Mouse (Mus musculus): ENCODE measurements around the gene Ciapin1. TPM values are rescaled to one million over a fixed set of nuclear protein-coding genes. Genes with fewer than 3 reads are reported as not detected.

The Ciapin1 gene
- polyA plus RNA-seq, 1 experiment from 2014 or later = 112 TPM

GRCm38 (mm10) chr8:94783890-94784289 is 54.3 kb downstream of the Ciapin1 start:
- ATAC-seq (replicated peaks; ENCODE audit: low FRiP score, low read depth) = no peak
- H3K36me3 ChIP-seq (ENCODE audit: insufficient read depth, low read length) = no peaks in the 10 kb centered on the region
- no peaks in the 10 kb centered on the region for H3K27me3 ChIP-seq (ENCODE audit: insufficient read depth, low read length)
- DNase-seq (ENCODE audit: low spot score) = no peak
- no peak overlapping the region for H3K9ac ChIP-seq (ENCODE audit: low read depth, low read length)
- no peak overlapping the region for H3K4me2 ChIP-seq (ENCODE audit: low read length)
- no peaks in the 10 kb centered on the region for H3K9me3 ChIP-seq (replicated peaks; ENCODE audit: low read length)
- H3K4me3 ChIP-seq (replicated peaks; ENCODE audit: low read depth, low read length) = no peak overlapping the region
- no peak for TF ChIP-seq CTCF (IDR thresholded peaks at IDR 0.05; ENCODE audit: low read depth)
- H3K27ac ChIP-seq = no peak overlapping the region
- 60% methylated on average over 4 of the region's 4 CpGs for WGBS
- H3K4me1 ChIP-seq (replicated peaks; ENCODE audit: insufficient read depth, low read length) = peaks cover 20% of the 10 kb centered on the region

- H3K4me3 ChIP-seq (replicated peaks; ENCODE audit: low read depth, low read length) = no peak overlapping the region
- peak overlapping the region; percentile 8; the same call in 1 of the 2 replicates for H3K4me2 ChIP-seq (ENCODE audit: low read length)
- H3K4me1 ChIP-seq (replicated peaks; ENCODE audit: insufficient read depth, low read length) = peaks cover 27% of the 10 kb centered on the region
- ATAC-seq (replicated peaks; ENCODE audit: low FRiP score, low read depth) (peak; percentile 92), DNase-seq (ENCODE audit: low spot score) (peak; percentile 64)
- H3K36me3 ChIP-seq (ENCODE audit: insufficient read depth, low read length) = no peaks in the 10 kb centered on the region
- H3K9me3 ChIP-seq (replicated peaks; ENCODE audit: low read length) = no peaks in the 10 kb centered on the region
- peak overlapping the region; percentile 66; the same call in 1 of the 2 replicates for H3K27ac ChIP-seq
- no peak for TF ChIP-seq CTCF (IDR thresholded peaks at IDR 0.05; ENCODE audit: low read depth)
- WGBS = 6% methylated on average over 11 of the region's 11 CpGs
- no peaks in the 10 kb centered on the region for H3K27me3 ChIP-seq (ENCODE audit: insufficient read depth, low read length)
- no peak overlapping the region for H3K9ac ChIP-seq (ENCODE audit: low read depth, low read length)
These were observed 56.3 kb downstream of the Ciapin1 start for GRCm38 (mm10) chr8:94781838-94782235.

GRCm38 (mm10) chr8:94781155-94781837 is 56.9 kb downstream of the Ciapin1 start:
- Histone ChIP-seq H3K36me3 (ENCODE audit: insufficient read depth, low read length) (no peaks in the 10 kb centered on the region), H3K4me1 (replicated peaks; ENCODE audit: insufficient read depth, low read length) (peaks cover 27% of the 10 kb centered on the region), H3K9me3 (replicated peaks; ENCODE audit: low read length) (no peaks in the 10 kb centered on the region), H3K27ac (peak overlapping the region; percentile 66), H3K9ac (ENCODE audit: low read depth, low read length) (no peak overlapping the region), H3K4me2 (ENCODE audit: low read length) (no peak overlapping the region), H3K27me3 (ENCODE audit: insufficient read depth, low read length) (no peaks in the 10 kb centered on the region), H3K4me3 (replicated peaks; ENCODE audit: low read depth, low read length) (no peak overlapping the region)
- no peak; the same call in 1 of the 2 replicates for ATAC-seq (replicated peaks; ENCODE audit: low FRiP score, low read depth)
- TF ChIP-seq CTCF (IDR thresholded peaks at IDR 0.05; ENCODE audit: low read depth) = no peak
- WGBS = 54% methylated on average over 7 of the region's 7 CpGs
- no peak for DNase-seq (ENCODE audit: low spot score)

- Histone ChIP-seq H3K9ac (ENCODE audit: low read depth, low read length) (no peak overlapping the region), H3K36me3 (ENCODE audit: insufficient read depth, low read length) (no peaks in the 10 kb centered on the region), H3K4me2 (ENCODE audit: low read length) (no peak overlapping the region), H3K4me3 (replicated peaks; ENCODE audit: low read depth, low read length) (no peak overlapping the region), H3K27me3 (ENCODE audit: insufficient read depth, low read length) (no peaks in the 10 kb centered on the region), H3K27ac (0 out of 2 replicates have a peak overlapping the region, but pooled peaks have one; percentile 10), H3K4me1 (replicated peaks; ENCODE audit: insufficient read depth, low read length) (peaks cover 25% of the 10 kb centered on the region), H3K9me3 (replicated peaks; ENCODE audit: low read length) (no peaks in the 10 kb centered on the region)
- DNase-seq (ENCODE audit: low spot score) (no peak), ATAC-seq (replicated peaks; ENCODE audit: low FRiP score, low read depth) (no peak)
- TF ChIP-seq CTCF (IDR thresholded peaks at IDR 0.05; ENCODE audit: low read depth) = no peak
- 86% methylated on average over 21 of the region's 21 CpGs for WGBS
These were observed 57.5 kb downstream of the Ciapin1 start for GRCm38 (mm10) chr8:94780491-94781154.

GRCm38 (mm10) chr8:94779534-94780294 is 58.4 kb downstream of the Ciapin1 start:
- Histone ChIP-seq H3K9ac (ENCODE audit: low read depth, low read length) (no peak overlapping the region), H3K36me3 (ENCODE audit: insufficient read depth, low read length) (no peaks in the 10 kb centered on the region), H3K27me3 (ENCODE audit: insufficient read depth, low read length) (no peaks in the 10 kb centered on the region), H3K9me3 (replicated peaks; ENCODE audit: low read length) (no peaks in the 10 kb centered on the region), H3K4me3 (replicated peaks; ENCODE audit: low read depth, low read length) (no peak overlapping the region), H3K4me2 (ENCODE audit: low read length) (no peak overlapping the region), H3K27ac (no peak overlapping the region), H3K4me1 (replicated peaks; ENCODE audit: insufficient read depth, low read length) (peaks cover 22% of the 10 kb centered on the region)
- TF ChIP-seq CTCF (IDR thresholded peaks at IDR 0.05; ENCODE audit: low read depth) = no peak
- WGBS = 94% methylated on average over 16 of the region's 16 CpGs
- ATAC-seq (replicated peaks; ENCODE audit: low FRiP score, low read depth) = no peak
- no peak for DNase-seq (ENCODE audit: low spot score)

- WGBS = 64% methylated on average over 10 of the region's 10 CpGs
- Histone ChIP-seq H3K9me3 (replicated peaks; ENCODE audit: low read length) (no peaks in the 10 kb centered on the region), H3K27me3 (ENCODE audit: insufficient read depth, low read length) (no peaks in the 10 kb centered on the region), H3K36me3 (ENCODE audit: insufficient read depth, low read length) (no peaks in the 10 kb centered on the region), H3K9ac (ENCODE audit: low read depth, low read length) (no peak overlapping the region), H3K4me3 (replicated peaks; ENCODE audit: low read depth, low read length) (no peak overlapping the region), H3K27ac (peak overlapping the region; percentile 78; the same call in 1 of the 2 replicates), H3K4me2 (ENCODE audit: low read length) (no peak overlapping the region), H3K4me1 (replicated peaks; ENCODE audit: insufficient read depth, low read length) (peaks cover 22% of the 10 kb centered on the region)
- no peak for TF ChIP-seq CTCF (IDR thresholded peaks at IDR 0.05; ENCODE audit: low read depth)
- DNase-seq (ENCODE audit: low spot score) (no peak), ATAC-seq (replicated peaks; ENCODE audit: low FRiP score, low read depth) (no peak)
These were observed 59.1 kb downstream of the Ciapin1 start for GRCm38 (mm10) chr8:94778895-94779533.
